Mouse (Mus musculus): Measurements from ENCODE around the gene Rabep2. TPM values are rescaled to one million over a fixed set of nuclear protein-coding genes. Genes with fewer than 3 reads are reported as not detected.

Gene Rabep2
- total and polyA plus RNA-seq, 3 experiments, result 33.7 to 38.5 (median 35.7) TPM

GRCm38 (mm10) chr7:126491973-126492372, 63.4 kb downstream of the Rabep2 start:
- Histone ChIP-seq H3K79me2 (replicated peaks; ENCODE audit: control insufficient read depth, extremely low read depth, insufficient read depth, poor library complexity, severe bottlenecking) (peaks cover 18% of the 10 kb centered on the region), H3K4me1 (ENCODE audit: control insufficient read depth in 1 of 2, insufficient read depth in 2 of 2) (peaks cover 5 to 53% of the 10 kb centered on the region in 2 experiments), H3K27me3 (replicated peaks) (no peaks in the 10 kb centered on the region), H3K4me2 (ENCODE audit: insufficient read depth, low read depth, poor library complexity, severe bottlenecking) (no peak overlapping the region), H3K27ac (ENCODE audit: insufficient read depth, low read depth) (no peak overlapping the region), H3K36me3 (replicated peaks in 1 of 2; ENCODE audit: control insufficient read depth in 1 of 2, insufficient read depth in 1 of 2, low read length in 1 of 2) (peaks cover 70 to 82% of the 10 kb centered on the region in 2 experiments), H3K4me3 (replicated peaks in 1 of 3; ENCODE audit: low read depth in 2 of 3, low read length in 2 of 3, poor library complexity in 1 of 3) (no peak overlapping the region), H3K9ac (ENCODE audit: insufficient read depth, low read depth) (no peak overlapping the region), H3K9me3 (replicated peaks; ENCODE audit: low read length) (no peaks in the 10 kb centered on the region)
- no peak for DNase-seq (ENCODE audit: extremely low read depth)
- dilution Hi-C loops (cut with MboI; ENCODE audit: extremely low pct_ligation_motif_present, extremely low pct_unique_long_range_greater_than_20kb, low sequenced_read_pairs), result no loop called here
- in situ Hi-C loops (cut with MboI; ENCODE audit: low pct_ligation_motif_present, low pct_unique_long_range_greater_than_20kb, low sequenced_read_pairs), result no loop called here
- TF ChIP-seq MAX (IDR thresholded peaks at IDR 0.05; ENCODE audit: low read length) (no peak), MAFK (IDR thresholded peaks at IDR 0.05; ENCODE audit: insufficient replicate concordance, low read length) (no peak)

- dilution Hi-C loops (cut with MboI; ENCODE audit: extremely low pct_ligation_motif_present, extremely low pct_unique_long_range_greater_than_20kb, low sequenced_read_pairs), result no loop called here
These were observed 65.6 kb downstream of the Rabep2 start for GRCm38 (mm10) chr7:126494120-126494519.

GRCm38 (mm10) chr7:126496475-126496874, 67.9 kb downstream of the Rabep2 start:
- no peak overlapping the region for H3K27ac ChIP-seq (ENCODE audit: insufficient read depth, low read depth)
- in situ Hi-C loops (cut with MboI; ENCODE audit: low pct_ligation_motif_present, low pct_unique_long_range_greater_than_20kb, low sequenced_read_pairs), result no loop called here
- peaks cover 13 to 76% of the 10 kb centered on the region in 2 experiments for H3K4me1 ChIP-seq (ENCODE audit: control insufficient read depth in 1 of 2, insufficient read depth in 2 of 2)
- dilution Hi-C loops (cut with MboI; ENCODE audit: extremely low pct_ligation_motif_present, extremely low pct_unique_long_range_greater_than_20kb, low sequenced_read_pairs), result no loop called here
- TF ChIP-seq TCF12 (IDR thresholded peaks at IDR 0.05; ENCODE audit: low read depth, low read length) (no peak), MAX (IDR thresholded peaks at IDR 0.05; ENCODE audit: low read length) (no peak), ZNF384 (IDR thresholded peaks at IDR 0.05; ENCODE audit: low read depth, low read length) (no peak), NELFE (IDR thresholded peaks at IDR 0.05; ENCODE audit: low read depth, low read length) (no peak), ZC3H11A (IDR thresholded peaks at IDR 0.05; ENCODE audit: low read depth, low read length) (no peak), RAD21 (IDR thresholded peaks at IDR 0.05; ENCODE audit: low read depth, low read length) (no peak), MAFK (IDR thresholded peaks at IDR 0.05; ENCODE audit: insufficient replicate concordance, low read length) (no peak), IRF4 (IDR thresholded peaks at IDR 0.05; ENCODE audit: low read depth, low read length) (no peak), MEF2A (IDR thresholded peaks at IDR 0.05; ENCODE audit: borderline replicate concordance, low read depth, low read length) (no peak), ZMIZ1 (IDR thresholded peaks at IDR 0.05; ENCODE audit: low read depth, low read length) (no peak), MXI1 (IDR thresholded peaks at IDR 0.05; ENCODE audit: low read depth, low read length) (no peak), NRF1 (IDR thresholded peaks at IDR 0.05; ENCODE audit: low read depth, low read length) (no peak), CHD1 (IDR thresholded peaks at IDR 0.05; ENCODE audit: low read depth, low read length) (no peak), SMC3 (IDR thresholded peaks at IDR 0.05; ENCODE audit: low read depth, low read length) (no peak), E2F4 (IDR thresholded peaks at IDR 0.05; ENCODE audit: insufficient replicate concordance, low read depth, low read length) (no peak), SIN3A (IDR thresholded peaks at IDR 0.05; ENCODE audit: low read length) (no peak), EP300 (IDR thresholded peaks at IDR 0.05; ENCODE audit: low read length) (no peak), POLR2AphosphoS2 (IDR thresholded peaks at IDR 0.05; ENCODE audit: low read depth, low read length) (no peak)
- DNase-seq (ENCODE audit: extremely low read depth), result no peak
- peaks cover 87 to 97% of the 10 kb centered on the region in 2 experiments for H3K36me3 ChIP-seq (replicated peaks in 1 of 2; ENCODE audit: control insufficient read depth in 1 of 2, insufficient read depth in 1 of 2, low read length in 1 of 2)
- no peak overlapping the region for H3K4me3 ChIP-seq (replicated peaks in 1 of 3; ENCODE audit: low read depth in 2 of 3, low read length in 2 of 3, poor library complexity in 1 of 3)
- H3K9me3 ChIP-seq (replicated peaks; ENCODE audit: low read length), result no peaks in the 10 kb centered on the region
- peaks cover 42% of the 10 kb centered on the region for H3K79me2 ChIP-seq (replicated peaks; ENCODE audit: control insufficient read depth, extremely low read depth, insufficient read depth, poor library complexity, severe bottlenecking)
- no peak overlapping the region for H3K9ac ChIP-seq (ENCODE audit: insufficient read depth, low read depth)
- H3K4me2 ChIP-seq (ENCODE audit: insufficient read depth, low read depth, poor library complexity, severe bottlenecking), result no peak overlapping the region
- no peaks in the 10 kb centered on the region for H3K27me3 ChIP-seq (replicated peaks)

More at GRCm38 (mm10) chr7:126494120-126494519, 65.6 kb downstream of the Rabep2 start:
- H3K36me3 ChIP-seq (replicated peaks in 1 of 2; ENCODE audit: control insufficient read depth in 1 of 2, insufficient read depth in 1 of 2, low read length in 1 of 2), result peaks cover 89 to 96% of the 10 kb centered on the region in 2 experiments
- in situ Hi-C loops (cut with MboI; ENCODE audit: low pct_ligation_motif_present, low pct_unique_long_range_greater_than_20kb, low sequenced_read_pairs), result no loop called here
- H3K27ac ChIP-seq (ENCODE audit: insufficient read depth, low read depth), result no peak overlapping the region
- H3K9ac ChIP-seq (ENCODE audit: insufficient read depth, low read depth), result no peak overlapping the region
- peaks cover 22% of the 10 kb centered on the region for H3K79me2 ChIP-seq (replicated peaks; ENCODE audit: control insufficient read depth, extremely low read depth, insufficient read depth, poor library complexity, severe bottlenecking)
- TF ChIP-seq CHD2 (IDR thresholded peaks at IDR 0.05; ENCODE audit: low read length) (no peak), CTCF (conservative IDR thresholded peaks at IDR 0.05 in 1 of 2, IDR thresholded peaks at IDR 0.05 in 1 of 2; ENCODE audit: low read depth in 2 of 2, low read length in 2 of 2) (no peak), HCFC1 (IDR thresholded peaks at IDR 0.05; ENCODE audit: low read depth, low read length) (no peak), SMC3 (IDR thresholded peaks at IDR 0.05; ENCODE audit: low read depth, low read length) (no peak), NELFE (IDR thresholded peaks at IDR 0.05; ENCODE audit: low read depth, low read length) (no peak), POLR2A (IDR thresholded peaks at IDR 0.05; ENCODE audit: low read depth, low read length) (no peak), NRF1 (IDR thresholded peaks at IDR 0.05; ENCODE audit: low read depth, low read length) (no peak), SIN3A (IDR thresholded peaks at IDR 0.05; ENCODE audit: low read length) (no peak), MAX (IDR thresholded peaks at IDR 0.05; ENCODE audit: low read length) (no peak), MEF2A (IDR thresholded peaks at IDR 0.05; ENCODE audit: borderline replicate concordance, low read depth, low read length) (no peak)
- no peaks in the 10 kb centered on the region for H3K9me3 ChIP-seq (replicated peaks; ENCODE audit: low read length)
- DNase-seq (ENCODE audit: extremely low read depth), result no peak
- no peaks in the 10 kb centered on the region for H3K27me3 ChIP-seq (replicated peaks)
- no peak overlapping the region for H3K4me3 ChIP-seq (replicated peaks in 1 of 3; ENCODE audit: low read depth in 2 of 3, low read length in 2 of 3, poor library complexity in 1 of 3)
- peaks cover 5 to 62% of the 10 kb centered on the region in 2 experiments for H3K4me1 ChIP-seq (ENCODE audit: control insufficient read depth in 1 of 2, insufficient read depth in 2 of 2)
- no peak overlapping the region for H3K4me2 ChIP-seq (ENCODE audit: insufficient read depth, low read depth, poor library complexity, severe bottlenecking)

Measured in CH12.LX (cell line).